Comparison of ENCODE assay signal across 29 mouse cellular contexts in the genomic region with DNA sequence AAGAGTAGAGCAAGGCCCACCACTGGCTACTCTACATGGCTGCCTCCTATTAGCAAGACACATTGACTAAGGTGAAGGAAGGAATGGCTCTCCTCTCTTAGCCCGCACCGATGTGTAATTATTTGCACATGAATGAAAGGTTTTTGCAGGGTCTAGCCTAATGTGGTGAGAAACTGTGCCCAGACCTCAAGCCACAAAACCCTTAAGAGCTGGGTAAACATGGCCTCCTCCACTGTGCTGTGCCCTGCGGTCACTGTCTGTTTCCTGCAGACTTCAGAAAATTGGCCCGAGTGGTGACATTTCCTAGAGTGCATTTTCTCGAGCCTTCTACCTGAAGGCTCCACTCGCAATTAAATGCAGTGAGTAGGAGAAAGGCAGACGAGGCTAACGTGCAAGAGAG. TPM values are rescaled to one million over a fixed set of nuclear protein-coding genes. Genes with fewer than 3 reads are reported as not detected.
A peak's percentile ranks its signal among the peaks of the same experiment; 100 is the strongest.
DNase-seq lines count a peak whose midpoint lies in the region; ATAC-seq and TF ChIP-seq lines count a peak whose summit lies in the region.
"Had no signal": no experiment of that assay in that cellular context is flagged by ENCODE, and none has a peak within 500 bp of the region (broad histone marks: within the 10 kb centered on the region; RNA-seq: fewer than 3 reads in every experiment).

No protein-coding gene starts in this region.

- no peaks in the 10 kb centered on the region for H3K9me3 ChIP-seq in megakaryocyte, embryonic 14.5 days
- no peaks in the 10 kb centered on the region for H3K9me3 ChIP-seq in hindbrain, postnatal 0 days (ENCODE audit: low read length)
- H3K9me3 ChIP-seq in forebrain, embryonic 11.5 days (ENCODE audit: control insufficient read depth, low read length), result no peaks in the 10 kb centered on the region
- H3K9me3 ChIP-seq: embryonic facial prominence, embryonic 13.5 days; embryonic facial prominence, embryonic 15.5 days; forebrain, embryonic 10.5 days; forebrain, embryonic 13.5 days; forebrain, embryonic 15.5 days; G1E had no signal

- 86% methylated on average over 8 of the region's 8 CpGs for WGBS in hindbrain, postnatal 0 days
- WGBS in forebrain, embryonic 11.5 days, result 92% methylated on average over 8 of the region's 8 CpGs

- H3K4me2 ChIP-seq in hindbrain, postnatal 0 days (ENCODE audit: low read depth, low read length), result no peak overlapping the region
- H3K4me2 ChIP-seq in forebrain, embryonic 11.5 days (ENCODE audit: low read depth, low read length, severe bottlenecking), result no peak overlapping the region
- H3K4me2 ChIP-seq: embryonic facial prominence, embryonic 13.5 days; embryonic facial prominence, embryonic 15.5 days; forebrain, embryonic 13.5 days; forebrain, embryonic 15.5 days had no signal

- DNase-seq in 416B (ENCODE audit: low read depth), result peak; percentile 87
- DNase-seq in heart, adult 11 months, result no peak
- DNase-seq in hindbrain, postnatal 0 days (ENCODE audit: low spot score), result no peak
- DNase-seq in forebrain, embryonic 11.5 days (ENCODE audit: low spot score), result no peak
- DNase-seq: adrenal gland, adult 8-10 months; adrenal gland, postnatal 14 days; adrenal gland, postnatal 36 days; B cell, adult 2 months; cerebellum, adult 11-12 months; cerebellum, adult 2 months; cerebellum, adult 9-10 months; cerebellum, postnatal 10 days; cerebellum, postnatal 25 days; embryo, embryonic 11 days had no signal

- peaks cover 7% of the 10 kb centered on the region for H3K4me1 ChIP-seq in megakaryocyte, embryonic 14.5 days
- peaks cover 7% of the 10 kb centered on the region; the same call in 1 of the 2 replicates for H3K4me1 ChIP-seq in hindbrain, postnatal 0 days (ENCODE audit: insufficient read depth, low read length)
- 0 out of 2 replicates have a peak, but pooled peaks cover 6% of the 10 kb centered on the region for H3K4me1 ChIP-seq in forebrain, embryonic 11.5 days (replicated peaks; ENCODE audit: control insufficient read depth, insufficient read depth, low read length)
- H3K4me1 ChIP-seq: embryonic facial prominence, embryonic 13.5 days; embryonic facial prominence, embryonic 15.5 days had no signal

- H3K4me3 ChIP-seq in megakaryocyte, embryonic 14.5 days (replicated peaks), result peak overlapping the region; percentile 17
- H3K4me3 ChIP-seq in hindbrain, postnatal 0 days (ENCODE audit: low read length), result no peak overlapping the region
- no peak overlapping the region for H3K4me3 ChIP-seq in forebrain, embryonic 11.5 days (ENCODE audit: low read depth, low read length)
- H3K4me3 ChIP-seq: embryonic facial prominence, embryonic 13.5 days; embryonic facial prominence, embryonic 15.5 days; erythroblast, embryonic 14.5 days; forebrain, embryonic 10.5 days; forebrain, embryonic 13.5 days; forebrain, embryonic 15.5 days had no signal

- TF ChIP-seq CTCF in hindbrain, postnatal 0 days (IDR thresholded peaks at IDR 0.05; ENCODE audit: low read depth), result no peak

- H3K36me3 ChIP-seq in megakaryocyte, embryonic 14.5 days (replicated peaks; ENCODE audit: low read length), result no peaks in the 10 kb centered on the region
- no peaks in the 10 kb centered on the region for H3K36me3 ChIP-seq in hindbrain, postnatal 0 days (ENCODE audit: insufficient read depth, low read length)
- no peaks in the 10 kb centered on the region for H3K36me3 ChIP-seq in forebrain, embryonic 11.5 days (ENCODE audit: control insufficient read depth, insufficient read depth, low read length)
- H3K36me3 ChIP-seq: embryonic facial prominence, embryonic 13.5 days; embryonic facial prominence, embryonic 15.5 days; forebrain, embryonic 10.5 days; forebrain, embryonic 15.5 days; G1E had no signal

- H3K27me3 ChIP-seq in megakaryocyte, embryonic 14.5 days (replicated peaks), result peaks cover 78% of the 10 kb centered on the region
- H3K27me3 ChIP-seq in hindbrain, postnatal 0 days (ENCODE audit: insufficient read depth, low read length), result no peaks in the 10 kb centered on the region
- no peaks in the 10 kb centered on the region for H3K27me3 ChIP-seq in forebrain, embryonic 11.5 days (ENCODE audit: control insufficient read depth, insufficient read depth, low read length)
- H3K27me3 ChIP-seq: CH12.LX; embryonic facial prominence, embryonic 15.5 days; forebrain, embryonic 13.5 days; forebrain, embryonic 15.5 days; Patski had no signal

- no peak overlapping the region for H3K27ac ChIP-seq in hindbrain, postnatal 0 days
- H3K27ac ChIP-seq in forebrain, embryonic 11.5 days (ENCODE audit: low read depth, low read length), result no peak overlapping the region
- H3K27ac ChIP-seq: embryonic facial prominence, embryonic 13.5 days; embryonic facial prominence, embryonic 15.5 days; forebrain, embryonic 10.5 days; forebrain, embryonic 13.5 days; forebrain, embryonic 15.5 days had no signal

- H3K9ac ChIP-seq in hindbrain, postnatal 0 days (replicated peaks; ENCODE audit: low read length), result no peak overlapping the region
- H3K9ac ChIP-seq in forebrain, embryonic 11.5 days (ENCODE audit: low read length), result no peak overlapping the region
- H3K9ac ChIP-seq: embryonic facial prominence, embryonic 13.5 days; embryonic facial prominence, embryonic 15.5 days; forebrain, embryonic 13.5 days; forebrain, embryonic 15.5 days had no signal

- ATAC-seq in megakaryocyte, adult 5-6 weeks (ENCODE audit: poor library complexity, severe bottlenecking), result no peak
- ATAC-seq in common myeloid progenitor, adult 5-6 weeks (replicated peaks; ENCODE audit: low read depth, poor library complexity, severe bottlenecking), result 0 out of 2 replicates have a peak, but pooled peaks have one; percentile 63
- peak; percentile 53 to 65; a peak in 3 of 4 replicates for ATAC-seq in hematopoietic stem cell, adult 5-6 weeks (replicated peaks in 1 of 2; ENCODE audit: insufficient read depth in 1 of 2, low FRiP score in 2 of 2, low TSS enrichment in 1 of 2, low read depth in 1 of 2, poor library complexity in 2 of 2, severe bottlenecking in 2 of 2)
- ATAC-seq in hindbrain, postnatal 0 days, result no peak
- no peak for ATAC-seq in forebrain, embryonic 11.5 days (replicated peaks; ENCODE audit: low FRiP score)
- ATAC-seq: activated CD4-positive, CD25-positive, alpha-beta regulatory T cell, adult 4 months; CD4-positive, CD25-positive, alpha-beta regulatory T cell, adult 4 months; forebrain, embryonic 13.5 days; forebrain, embryonic 15.5 days; Patski had no signal

RNA-seq across cellular contexts. Expression of a gene that starts 11.1 kb away (rescaled TPM):
- polyA plus RNA-seq in megakaryocyte, embryonic 14.5 days (2012; ENCODE audit: insufficient read depth, low replicate concordance), result 0.12 and 1.5 TPM in 2 replicates
- 0.07 and 0.25 TPM in 2 replicates for total RNA-seq in megakaryocyte, adult 5-6 weeks (2015)
- 0.22 and 0.94 TPM in 2 replicates for total RNA-seq in megakaryocyte, adult 5-6 weeks (2017)
- not detected in 2 replicates for total RNA-seq in common myeloid progenitor, adult 5-6 weeks (2017)
- total RNA-seq in hematopoietic stem cell, adult 5-6 weeks (2017), result 0.20 TPM in 1 of 2 replicates, not detected in the other
- total RNA-seq in hindbrain, postnatal 0 days (2014; rRNA removed), result 292 and 327 TPM in 2 replicates
- polyA plus RNA-seq in hindbrain, postnatal 0 days (2015; fragmentation: Nextera tagmentation; extraction: Ambion mirVana), result 97.4 and 111 TPM in 2 replicates
- polyA plus RNA-seq in forebrain, embryonic 11.5 days (2014; fragmentation: Nextera tagmentation; extraction: Ambion mirVana), result 36.2 and 36.7 TPM in 2 replicates
- polyA plus RNA-seq: erythroblast, embryonic 14.5 days; G1E had no signal

RNA-seq across cellular contexts. Expression of a gene that starts 39.9 kb away (rescaled TPM):
- 0.34 TPM in 1 of 2 replicates, not detected in the other for polyA plus RNA-seq in megakaryocyte, embryonic 14.5 days (2012; ENCODE audit: insufficient read depth, low replicate concordance)
- 1.6 TPM in 2 replicates for total RNA-seq in megakaryocyte, adult 5-6 weeks (2015)
- total RNA-seq in megakaryocyte, adult 5-6 weeks (2017), result 1.4 and 3.0 TPM in 2 replicates
- total RNA-seq in common myeloid progenitor, adult 5-6 weeks (2017), result 0.46 TPM in 1 of 2 replicates, not detected in the other
- 0.84 and 3.6 TPM in 2 replicates for total RNA-seq in hematopoietic stem cell, adult 5-6 weeks (2017)
- total RNA-seq in hindbrain, postnatal 0 days (2014; rRNA removed), result 1.2 TPM in 1 of 2 replicates, not detected in the other
- polyA plus RNA-seq in hindbrain, postnatal 0 days (2015; fragmentation: Nextera tagmentation; extraction: Ambion mirVana), result 0.29 TPM in 2 replicates
- polyA plus RNA-seq in forebrain, embryonic 11.5 days (2014; fragmentation: Nextera tagmentation; extraction: Ambion mirVana), result 9.3 and 13.0 TPM in 2 replicates
- total RNA-seq: CH12.LX, G1E had no signal
- polyA plus RNA-seq: activated CD4-positive, CD25-positive, alpha-beta regulatory T cell, adult 4 months; CD4-positive, CD25-positive, alpha-beta regulatory T cell, adult 4 months; cerebellum, adult 2 months; erythroblast, embryonic 14.5 days; Patski had no signal

Comparison
In these comparisons a context has a peak if more than half of its experiments do, and no peak if none do; other contexts are left out.
1. ATAC-seq: peak in common myeloid progenitor, adult 5-6 weeks (single experiment) and hematopoietic stem cell, adult 5-6 weeks (2 of 2); none in megakaryocyte, adult 5-6 weeks (single experiment), hindbrain, postnatal 0 days (single experiment) and forebrain, embryonic 11.5 days (single experiment).
2. RNA of a gene that starts 11.1 kb away (total RNA-seq): 292 to 327 TPM in hindbrain, postnatal 0 days; 0.07 to 0.94 TPM in megakaryocyte, adult 5-6 weeks, 0.20 TPM in hematopoietic stem cell, adult 5-6 weeks and not detected in common myeloid progenitor, adult 5-6 weeks; every median in the first group is over 100 times any median in the second.